Mouse (Mus musculus) kidney, embryonic 14.5 days (tissue): ENCODE data around the gene Pim2. TPM values are rescaled to one million over a fixed set of nuclear protein-coding genes. Genes with fewer than 3 reads are reported as not detected.

Experiments used
- ATAC-seq: fragments of 200-750 bp; cut with Nextera tagmentation; 2 replicates; pipeline ENCODE4 v1.8.0; 2017; ENCODE audit warnings: moderate number of reproducible peaks, mild to moderate bottlenecking, moderate TSS enrichment, moderate library complexity; ENCODE audit not compliant: low FRiP score, low TSS enrichment
- H3K27ac ChIP-seq: fragments of 300-500 bp; sonication (generic); 2 replicates; pipeline ENCODE4 v1.5.1; 2014; ENCODE audit warnings: low read depth, mild to moderate bottlenecking, low read length, moderate library complexity, mixed read lengths
- H3K27me3 ChIP-seq: fragments of 300-500 bp; sonication (generic); 2 replicates; pipeline ENCODE4 v1.6.1; 2014; ENCODE audit warnings: mild to moderate bottlenecking, low read length; ENCODE audit not compliant: control insufficient read depth, insufficient read depth
- H3K36me3 ChIP-seq: fragments of 300-500 bp; sonication (generic); 2 replicates; pipeline ENCODE4 v1.6.1; 2014; ENCODE audit warnings: low read length, mixed read lengths; ENCODE audit not compliant: control insufficient read depth, insufficient read depth
- H3K4me1 ChIP-seq: fragments of 300-500 bp; sonication (generic); 2 replicates; pipeline ENCODE4 v1.6.1; 2014; ENCODE audit warnings: low read length, mixed read lengths; ENCODE audit not compliant: control insufficient read depth, insufficient read depth
- H3K4me2 ChIP-seq: fragments of 300-500 bp; sonication (generic); replicated peaks from 2 replicates; pipeline ENCODE4 v1.6.1; 2014; ENCODE audit warnings: low read depth, mild to moderate bottlenecking, low read length
- H3K4me3 ChIP-seq: fragments of 300-500 bp; sonication (generic); 2 replicates; pipeline ENCODE4 v1.5.1; 2014; ENCODE audit warnings: mild to moderate bottlenecking, low read length
- H3K9ac ChIP-seq: fragments of 300-500 bp; sonication (generic); 2 replicates; pipeline ENCODE4 v1.6.1; 2014; ENCODE audit warnings: low read depth, mild to moderate bottlenecking, low read length, moderate library complexity
- H3K9me3 ChIP-seq: fragments of 300-500 bp; sonication (generic); 2 replicates; pipeline ENCODE4 v1.6.1; 2016; ENCODE audit warnings: low read length; ENCODE audit not compliant: control insufficient read depth
- WGBS: fragments of 180-500 bp; shearing (Covaris S2); extraction: QIAGEN DNeasy Blood & Tissue Kit; methylation state at CpG from one replicate; pipeline ENCODE4 v1.1.7; 2014; 5-methylcytosine and 5-hydroxymethylcytosine counted together
- polyA plus RNA-seq: library from polyadenylated mRNA; unstranded; fragments of >200 nt; fragmentation: Nextera tagmentation; extraction: Ambion mirVana; gene quantifications from 2 replicates; pipeline ENCODE4 v1.2.1, GENCODE M21; 2014

The Pim2 gene
- 6.7 and 8.1 TPM in 2 replicates for polyA plus RNA-seq

GRCm38 (mm10) chrX:7878007-7878419 is at the start of gene Pim2:
Gene Pim2 (plus strand): TSS chrX:7878262.
- Histone ChIP-seq H3K4me1 (no peaks in the 10 kb centered on the region), H3K4me2 (peak within 1 kb of the TSS; percentile 70), H3K9me3 (no peaks in the 10 kb centered on the region), H3K4me3 (peak within 1 kb of the TSS; percentile 46), H3K27me3 (no peaks in the 10 kb centered on the region), H3K9ac (peak within 1 kb of the TSS; percentile 28; the same call in 1 of the 2 replicates), H3K27ac (no peak within 1 kb of the TSS), H3K36me3 (peaks cover 9% of the 10 kb centered on the region; the same call in 1 of the 2 replicates)
- WGBS = 21% methylated on average over 38 of the region's 38 CpGs
- peak; percentile 93 for ATAC-seq

- H3K27ac ChIP-seq = no peak overlapping the region
- H3K9ac ChIP-seq = no peak overlapping the region
- no peak for ATAC-seq
- no peak overlapping the region for H3K4me3 ChIP-seq
- no peaks in the 10 kb centered on the region for H3K36me3 ChIP-seq
- WGBS = 92% methylated on average over 1 of the region's 1 CpGs
- no peaks in the 10 kb centered on the region for H3K9me3 ChIP-seq
- H3K4me2 ChIP-seq = no peak overlapping the region
- no peaks in the 10 kb centered on the region for H3K4me1 ChIP-seq
- no peaks in the 10 kb centered on the region for H3K27me3 ChIP-seq
Observed at GRCm38 (mm10) chrX:7837146-7837545, 40.9 kb upstream of the Pim2 start.

GRCm38 (mm10) chrX:7840842-7841162 is 37.3 kb upstream of the Pim2 start:
- no peaks in the 10 kb centered on the region for H3K27me3 ChIP-seq
- no peaks in the 10 kb centered on the region for H3K9me3 ChIP-seq
- H3K27ac ChIP-seq = peak overlapping the region; percentile 55; the same call in 1 of the 2 replicates
- no peaks in the 10 kb centered on the region for H3K4me1 ChIP-seq
- peak overlapping the region; percentile 72; the same call in 1 of the 2 replicates for H3K4me3 ChIP-seq
- peak overlapping the region; percentile 31 for H3K4me2 ChIP-seq
- 26% methylated on average over 7 of the region's 7 CpGs for WGBS
- H3K9ac ChIP-seq = no peak overlapping the region
- H3K36me3 ChIP-seq = no peaks in the 10 kb centered on the region
- no peak for ATAC-seq

- no peaks in the 10 kb centered on the region for H3K4me1 ChIP-seq
- WGBS = 37% methylated on average over 65 of the region's 74 CpGs
- peak within 1 kb of the TSS; percentile 72 for H3K4me3 ChIP-seq
- no peaks in the 10 kb centered on the region for H3K36me3 ChIP-seq
- peak; percentile 99 for ATAC-seq
- peak within 1 kb of the TSS; percentile 81 for H3K9ac ChIP-seq
- H3K27ac ChIP-seq = peak within 1 kb of the TSS; percentile 92
- H3K9me3 ChIP-seq = no peaks in the 10 kb centered on the region
- H3K4me2 ChIP-seq = peak within 1 kb of the TSS; percentile 64
- H3K27me3 ChIP-seq = no peaks in the 10 kb centered on the region
Observed at GRCm38 (mm10) chrX:7841163-7842162, 36.6 kb upstream of the Pim2 start, which contains the start of gene Otud5. Gene Otud5 (plus strand): TSS chrX:7841364.

- ATAC-seq = no peak
- Histone ChIP-seq H3K27me3 (no peaks in the 10 kb centered on the region), H3K9me3 (no peaks in the 10 kb centered on the region), H3K9ac (peak overlapping the region; percentile 81), H3K4me2 (peak overlapping the region; percentile 64), H3K4me3 (peak overlapping the region; percentile 72), H3K36me3 (no peaks in the 10 kb centered on the region), H3K4me1 (no peaks in the 10 kb centered on the region), H3K27ac (peak overlapping the region; percentile 92)
- WGBS = 32% methylated on average over 39 of the region's 42 CpGs
Observed at GRCm38 (mm10) chrX:7842318-7842717, 35.7 kb upstream of the Pim2 start.

- H3K4me3 ChIP-seq = no peak overlapping the region
- ATAC-seq = no peak
Observed at GRCm38 (mm10) chrX:7847845-7848244, 30.2 kb upstream of the Pim2 start.

GRCm38 (mm10) chrX:7854578-7854977 is 23.5 kb upstream of the Pim2 start:
- Histone ChIP-seq H3K27ac (no peak overlapping the region), H3K27me3 (no peaks in the 10 kb centered on the region), H3K4me1 (no peaks in the 10 kb centered on the region), H3K4me3 (no peak overlapping the region), H3K36me3 (peaks cover 5% of the 10 kb centered on the region; the same call in 1 of the 2 replicates), H3K9ac (no peak overlapping the region), H3K9me3 (no peaks in the 10 kb centered on the region), H3K4me2 (no peak overlapping the region)
- WGBS = 40% methylated on average over 2 of the region's 2 CpGs
- ATAC-seq = no peak

More at GRCm38 (mm10) chrX:7847845-7848244, 30.2 kb upstream of the Pim2 start:
- Histone ChIP-seq H3K27ac (no peak overlapping the region), H3K9me3 (no peaks in the 10 kb centered on the region), H3K27me3 (no peaks in the 10 kb centered on the region), H3K9ac (no peak overlapping the region), H3K4me2 (no peak overlapping the region), H3K36me3 (no peaks in the 10 kb centered on the region; the same call in 1 of the 2 replicates), H3K4me1 (no peaks in the 10 kb centered on the region)
- 86% methylated on average over 2 of the region's 2 CpGs for WGBS

GRCm38 (mm10) chrX:7859191-7859753 is 18.8 kb upstream of the Pim2 start:
- H3K27ac ChIP-seq = no peak overlapping the region
- H3K4me3 ChIP-seq = no peak overlapping the region
- peaks cover 5% of the 10 kb centered on the region; the same call in 1 of the 2 replicates for H3K36me3 ChIP-seq
- 85% methylated on average over 3 of the region's 3 CpGs for WGBS
- ATAC-seq = no peak
- no peaks in the 10 kb centered on the region for H3K9me3 ChIP-seq
- H3K27me3 ChIP-seq = no peaks in the 10 kb centered on the region
- H3K4me2 ChIP-seq = no peak overlapping the region
- no peaks in the 10 kb centered on the region for H3K4me1 ChIP-seq
- no peak overlapping the region for H3K9ac ChIP-seq

- ATAC-seq = no peak
- no peak overlapping the region for H3K4me3 ChIP-seq
- 95% methylated on average over 1 of the region's 1 CpGs for WGBS
- H3K36me3 ChIP-seq = peaks cover 6% of the 10 kb centered on the region; the same call in 1 of the 2 replicates
- H3K4me1 ChIP-seq = no peaks in the 10 kb centered on the region
- no peaks in the 10 kb centered on the region for H3K9me3 ChIP-seq
- no peak overlapping the region for H3K4me2 ChIP-seq
- H3K9ac ChIP-seq = no peak overlapping the region
- H3K27me3 ChIP-seq = no peaks in the 10 kb centered on the region
- H3K27ac ChIP-seq = no peak overlapping the region
Observed at GRCm38 (mm10) chrX:7863181-7863580, 14.9 kb upstream of the Pim2 start.
